Mouse (Mus musculus): Measurements from ENCODE around the gene Pgap1.

Pgap1 gene

DNA sequence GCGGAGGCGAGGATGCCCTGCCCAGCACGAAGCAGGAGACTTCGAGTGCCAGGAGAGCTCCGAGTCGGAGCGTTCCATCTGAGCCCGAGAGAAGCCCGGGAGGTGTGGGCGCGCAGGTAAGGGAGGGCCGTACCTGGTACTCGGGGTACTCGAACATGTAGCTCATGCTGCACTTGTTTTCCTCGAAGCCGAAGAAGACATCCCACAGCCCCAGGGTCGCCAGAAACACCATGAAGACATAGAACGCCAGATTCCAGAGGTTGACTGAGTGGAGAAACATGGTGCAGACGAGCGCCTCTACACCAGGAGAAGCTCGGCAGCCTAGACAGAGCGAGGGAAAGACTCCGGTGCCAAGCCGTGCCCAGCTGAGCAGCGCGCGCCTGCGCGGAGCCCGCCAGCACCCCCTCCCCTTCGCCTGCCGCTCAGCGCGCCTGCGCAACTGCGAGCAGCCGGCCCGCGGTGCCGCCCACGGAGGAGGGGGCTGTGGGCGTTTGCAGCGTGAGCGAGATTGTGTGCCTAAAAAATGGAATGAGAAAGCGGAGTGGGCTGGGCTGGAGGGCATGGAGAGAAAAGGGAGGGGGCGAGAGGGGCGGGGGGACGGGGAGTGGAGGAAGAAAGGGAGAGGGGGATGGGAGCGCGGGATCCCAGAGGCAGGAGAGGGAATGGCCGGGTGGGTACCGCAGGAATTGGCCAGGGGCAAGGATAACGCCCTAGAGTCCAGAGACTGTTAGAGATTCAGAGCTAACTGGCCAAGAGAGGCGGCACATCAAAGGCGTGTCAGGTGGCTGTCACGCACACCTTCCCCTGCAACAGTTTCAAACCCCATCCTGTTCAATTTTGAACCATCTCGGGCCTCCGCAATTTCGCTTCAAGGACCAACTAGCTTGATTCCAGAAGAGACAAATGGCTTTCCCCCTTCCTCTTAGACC lies at the start of gene Pgap1:
Gene Pgap1, minus strand, starts transcription at position 384 of the 929 bp plus-strand sequence.
- peak; percentile 91 for DNase-seq (ENCODE audit: low spot score)

- DNase-seq (ENCODE audit: low spot score): no peak
These were observed 49.5 kb upstream of the Pgap1 start for GRCm38 (mm10) chr1:54606936-54607335.

DNA sequence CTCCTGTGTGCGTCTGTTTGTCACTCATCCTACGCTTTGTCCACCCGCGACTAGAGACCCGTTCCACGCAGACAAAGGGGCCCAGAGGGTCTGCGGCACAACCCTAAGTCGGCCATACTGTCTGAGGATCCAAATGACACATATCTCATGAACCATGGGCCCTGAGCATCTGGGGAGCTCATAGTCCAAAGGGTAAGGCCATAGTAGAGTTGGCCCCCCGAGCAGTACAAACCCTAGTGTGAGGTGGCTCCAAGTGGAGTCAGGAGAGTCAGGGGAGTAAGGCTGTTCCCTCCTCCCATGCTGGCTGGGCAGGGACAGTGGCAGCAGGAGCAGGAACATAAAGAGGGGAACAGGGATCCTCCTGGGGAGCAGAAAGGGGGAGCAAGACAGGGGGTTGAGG lies 44.2 kb upstream of the Pgap1 start:
- no peak for DNase-seq (ENCODE audit: low spot score)

- no peak for DNase-seq (ENCODE audit: low spot score)
These were observed 42.8 kb upstream of the Pgap1 start for GRCm38 (mm10) chr1:54600275-54600674.

- DNase-seq (ENCODE audit: low spot score): no peak
These were observed 40.2 kb upstream of the Pgap1 start for GRCm38 (mm10) chr1:54597594-54598217.

DNA sequence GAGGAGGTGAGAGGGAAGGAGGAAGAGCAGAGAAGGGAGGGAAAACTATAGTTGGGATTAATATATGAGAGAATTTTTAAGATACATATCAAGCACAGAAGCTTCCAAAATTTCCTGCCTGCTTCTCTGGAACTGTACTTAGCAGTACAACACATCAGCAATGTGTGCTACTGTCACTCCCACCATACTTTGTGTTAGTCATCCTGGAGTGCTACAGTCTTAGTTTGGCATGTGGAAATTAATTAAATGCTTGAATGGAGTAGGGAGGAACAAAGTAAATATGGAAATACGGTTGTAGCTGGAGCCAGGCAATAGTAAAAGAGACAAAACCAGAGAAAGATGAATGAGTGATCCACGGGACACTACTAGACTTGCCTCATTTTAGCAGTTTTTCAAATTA lies 38.7 kb upstream of the Pgap1 start:
- no peak for DNase-seq (ENCODE audit: low spot score)

DNA sequence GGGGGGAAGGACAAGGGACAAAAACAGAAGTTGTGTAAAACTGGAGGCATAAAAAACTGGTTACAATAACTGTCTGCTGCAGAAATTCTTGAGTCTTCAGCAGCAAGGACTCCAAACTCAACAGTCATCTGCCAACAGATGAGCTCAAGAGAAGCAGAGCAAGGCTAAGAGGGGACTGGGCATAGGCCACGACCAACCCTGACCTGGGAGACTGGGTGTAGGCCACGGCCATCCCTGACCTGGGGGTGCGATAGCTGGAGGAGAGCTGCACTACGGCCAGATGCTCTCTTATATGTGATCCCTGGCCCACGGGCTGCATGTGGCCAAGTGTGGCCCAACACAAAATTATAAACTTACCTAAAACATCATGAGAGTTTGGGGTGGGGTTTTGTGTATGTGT lies 29.6 kb upstream of the Pgap1 start:
- DNase-seq (ENCODE audit: low spot score): no peak

- DNase-seq (ENCODE audit: low spot score): no peak
These were observed 28.6 kb upstream of the Pgap1 start for GRCm38 (mm10) chr1:54585971-54586555.

DNA sequence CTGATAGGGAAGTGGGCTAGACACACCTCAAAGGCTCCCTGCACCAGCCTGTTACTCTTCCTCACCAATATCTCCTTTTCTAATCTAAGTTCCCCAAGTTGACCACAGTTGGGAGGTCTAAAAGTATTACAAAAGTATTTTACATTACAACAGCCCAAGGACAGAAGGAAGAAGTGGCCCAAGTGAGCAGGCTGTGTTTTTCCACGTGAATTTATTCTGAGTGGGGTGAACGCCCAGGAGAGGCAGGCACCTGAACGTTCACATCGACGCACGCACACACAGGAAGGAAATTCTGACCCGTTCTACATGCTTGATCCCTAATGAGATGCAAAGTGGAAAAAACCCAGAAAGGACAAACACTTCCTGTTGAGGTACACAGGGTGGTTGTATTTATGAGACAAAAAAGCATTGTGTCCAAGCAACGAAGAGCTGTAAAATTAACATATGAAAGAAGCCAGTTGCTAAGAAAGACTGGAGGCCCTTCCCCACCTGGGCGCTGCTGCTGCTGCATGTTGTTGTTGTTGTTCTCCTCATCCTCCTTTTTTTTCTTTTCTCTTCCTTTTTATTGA lies 27.9 kb upstream of the Pgap1 start:
- no peak for DNase-seq (ENCODE audit: low spot score)

- DNase-seq (ENCODE audit: low spot score): no peak
These were observed 27.2 kb upstream of the Pgap1 start for GRCm38 (mm10) chr1:54584588-54585277.

DNA sequence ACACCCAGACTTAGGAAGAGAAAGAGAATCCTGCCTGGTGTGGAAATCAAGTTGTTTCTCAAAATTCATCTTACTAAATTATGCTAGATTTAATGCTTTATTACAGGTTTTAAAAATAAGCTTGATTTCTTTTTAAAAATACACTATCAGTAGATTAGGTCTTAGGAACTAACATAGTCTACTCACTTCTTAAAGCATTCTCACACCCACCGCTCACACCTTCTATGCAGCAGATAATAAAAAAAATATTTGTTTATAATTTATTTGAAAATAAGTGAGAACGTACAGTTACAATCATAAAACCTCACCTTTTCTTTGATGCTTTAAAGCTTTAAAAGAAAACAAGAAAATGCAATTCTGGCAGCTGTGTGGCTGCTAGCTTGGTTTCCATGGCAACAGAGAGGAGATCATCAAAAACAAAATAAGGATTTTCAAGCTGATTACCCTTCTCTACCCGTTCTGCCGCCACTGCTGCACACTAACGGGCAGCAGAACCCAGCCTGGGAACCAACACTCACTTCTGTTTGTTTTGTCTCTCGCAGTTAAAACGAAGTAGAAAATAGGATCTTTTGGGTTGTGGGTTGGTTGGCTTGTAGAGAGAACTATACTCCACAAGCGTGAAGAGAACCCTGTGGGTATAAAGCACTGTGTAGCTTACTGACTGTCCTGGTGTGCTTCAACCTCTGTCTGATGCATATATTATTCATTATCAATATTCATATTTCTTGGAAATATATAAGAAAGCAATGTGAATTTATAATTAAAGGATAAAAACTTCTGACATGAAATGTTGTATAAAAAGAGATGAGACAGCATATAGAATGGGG lies 21.1 kb upstream of the Pgap1 start:
- peak; percentile 51 for DNase-seq (ENCODE audit: low spot score)

DNA sequence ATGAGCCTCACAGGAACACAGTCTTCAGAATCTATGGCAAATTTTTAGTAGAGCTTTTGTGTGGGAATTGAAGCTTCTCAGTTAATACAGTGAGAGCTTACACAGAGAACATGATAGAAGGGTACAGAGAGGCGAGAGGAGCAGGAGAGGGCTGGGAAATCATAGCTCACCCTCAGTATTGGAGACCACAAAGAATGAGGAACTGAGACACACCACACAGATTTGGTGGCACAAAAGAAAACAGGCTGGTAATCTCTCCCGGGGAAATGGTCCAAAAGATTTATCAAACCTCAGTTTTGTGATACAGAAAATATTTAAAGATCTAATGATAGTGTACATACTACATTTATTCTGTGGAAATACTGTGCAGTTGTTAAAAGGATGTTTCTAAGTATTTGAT lies 11.6 kb upstream of the Pgap1 start:
- DNase-seq (ENCODE audit: low spot score): no peak

GRCm38 (mm10) chr1:54563923-54564322 lies 6.4 kb upstream of the Pgap1 start:
- no peak for DNase-seq (ENCODE audit: low spot score)

DNA sequence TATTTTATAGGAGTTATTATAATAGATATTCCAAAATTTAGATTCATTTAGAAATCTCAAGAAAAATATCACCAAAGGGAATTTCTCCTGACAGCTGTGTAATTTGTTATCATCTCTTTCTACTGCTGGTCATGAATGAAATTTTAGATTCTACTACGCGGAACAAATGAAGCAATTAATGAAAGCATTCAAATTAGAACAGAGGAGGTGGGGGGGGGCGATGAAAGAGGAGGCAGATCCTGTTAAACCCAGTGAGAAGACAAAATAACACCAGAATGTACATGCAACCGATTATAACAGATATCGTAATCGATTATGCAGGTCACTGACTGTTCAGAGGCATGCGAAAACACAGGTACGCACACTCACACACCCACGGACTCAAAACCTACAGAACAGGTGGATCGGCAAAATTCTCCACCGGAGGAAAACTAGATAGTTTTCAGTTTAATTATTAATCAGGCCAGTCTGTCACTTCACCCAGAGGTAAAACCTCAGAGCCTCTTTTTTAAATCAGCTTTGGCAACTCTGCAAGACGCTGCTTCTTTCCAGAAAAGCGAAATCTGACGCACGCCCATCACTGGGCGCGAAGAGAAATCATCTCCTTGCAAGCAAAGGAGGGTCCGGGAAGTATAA lies 780 bp downstream of the Pgap1 start:
- no peak for DNase-seq (ENCODE audit: low spot score)

DNA sequence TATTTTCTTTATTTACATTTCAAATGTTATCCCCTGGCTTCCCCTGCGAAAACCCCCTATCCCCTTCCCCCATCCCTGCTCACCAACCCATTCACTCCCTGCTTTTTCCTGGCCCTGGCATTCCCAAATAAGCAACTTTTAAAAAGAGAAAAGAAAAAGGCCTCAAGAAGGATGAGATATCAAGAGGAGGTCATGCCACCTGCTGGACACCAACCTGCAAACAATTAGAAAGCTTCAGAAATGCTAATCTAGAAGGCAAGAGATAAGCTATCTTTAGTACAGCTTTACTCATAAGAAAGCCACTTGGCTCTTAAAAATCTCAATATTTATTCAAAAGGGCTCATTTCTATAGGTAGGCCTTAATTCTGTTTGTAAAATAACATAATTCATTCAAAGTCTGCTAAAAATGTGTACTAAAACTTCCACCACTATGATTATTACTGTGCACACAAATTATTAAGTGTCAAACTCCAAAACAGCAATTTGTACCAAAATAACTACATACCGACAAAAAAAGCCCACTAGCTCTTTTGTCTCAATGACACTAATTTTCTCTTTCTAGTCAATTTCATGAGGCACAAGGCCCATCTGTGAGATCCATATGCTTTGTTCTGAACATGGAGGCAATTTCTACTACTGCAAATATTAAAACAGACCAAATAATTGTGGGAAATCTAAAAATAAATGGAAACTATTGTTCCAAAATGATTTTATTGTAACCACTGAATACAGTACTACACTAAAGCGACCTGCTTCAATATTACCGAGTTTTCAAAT lies 1.9 kb downstream of the Pgap1 start:
- DNase-seq (ENCODE audit: low spot score): no peak

DNA sequence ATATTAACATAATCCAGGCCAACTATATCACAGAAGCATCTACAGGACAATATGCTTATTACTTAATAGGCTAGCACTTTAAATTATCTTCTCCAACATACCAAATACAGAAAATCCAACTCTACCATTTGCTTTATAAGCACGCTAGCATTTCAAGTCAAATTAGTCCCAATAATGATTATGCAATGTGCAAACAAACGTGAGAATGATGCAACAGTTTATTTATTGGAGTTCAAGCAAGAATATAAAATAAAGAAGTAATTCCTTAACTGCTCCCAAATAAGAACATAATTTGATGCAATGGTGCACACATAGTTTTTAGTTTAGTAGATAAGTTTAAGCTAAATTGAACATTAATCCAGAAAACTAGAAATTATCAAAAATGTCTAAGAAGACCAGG lies 4.9 kb downstream of the Pgap1 start:
- no peak for DNase-seq (ENCODE audit: low spot score)

DNA sequence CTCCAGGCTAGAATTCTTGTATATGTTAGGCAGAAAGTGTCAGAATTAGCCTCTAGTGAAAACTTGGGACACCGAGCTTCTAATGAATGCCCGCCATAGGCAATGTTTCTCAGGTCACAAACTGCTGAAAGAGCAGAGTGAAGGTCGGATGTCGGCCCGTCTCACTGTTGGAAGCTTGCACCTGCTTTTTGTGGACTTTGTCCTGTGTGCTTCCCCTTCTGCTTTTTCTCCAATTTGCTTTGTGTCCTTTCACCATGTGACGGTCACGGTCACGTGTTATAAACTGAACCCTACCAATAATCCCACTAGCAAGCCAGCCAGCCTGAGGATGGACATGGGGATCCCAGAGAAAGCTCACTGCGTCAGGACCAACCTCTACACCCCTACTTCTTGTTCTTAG lies 12.3 kb downstream of the Pgap1 start:
- no peak for DNase-seq (ENCODE audit: low spot score)

GRCm38 (mm10) chr1:54542920-54543319 lies 14.6 kb downstream of the Pgap1 start:
- DNase-seq (ENCODE audit: low spot score): no peak

GRCm38 (mm10) chr1:54531170-54531569 lies 26.3 kb downstream of the Pgap1 start:
- no peak for DNase-seq (ENCODE audit: low spot score)

GRCm38 (mm10) chr1:54523717-54524116 lies 33.8 kb downstream of the Pgap1 start:
- DNase-seq (ENCODE audit: low spot score): no peak

Measured in embryo, embryonic 10 days (tissue).